Comparison of ENCODE assay signal across 9 mouse cellular contexts in the genomic region with DNA sequence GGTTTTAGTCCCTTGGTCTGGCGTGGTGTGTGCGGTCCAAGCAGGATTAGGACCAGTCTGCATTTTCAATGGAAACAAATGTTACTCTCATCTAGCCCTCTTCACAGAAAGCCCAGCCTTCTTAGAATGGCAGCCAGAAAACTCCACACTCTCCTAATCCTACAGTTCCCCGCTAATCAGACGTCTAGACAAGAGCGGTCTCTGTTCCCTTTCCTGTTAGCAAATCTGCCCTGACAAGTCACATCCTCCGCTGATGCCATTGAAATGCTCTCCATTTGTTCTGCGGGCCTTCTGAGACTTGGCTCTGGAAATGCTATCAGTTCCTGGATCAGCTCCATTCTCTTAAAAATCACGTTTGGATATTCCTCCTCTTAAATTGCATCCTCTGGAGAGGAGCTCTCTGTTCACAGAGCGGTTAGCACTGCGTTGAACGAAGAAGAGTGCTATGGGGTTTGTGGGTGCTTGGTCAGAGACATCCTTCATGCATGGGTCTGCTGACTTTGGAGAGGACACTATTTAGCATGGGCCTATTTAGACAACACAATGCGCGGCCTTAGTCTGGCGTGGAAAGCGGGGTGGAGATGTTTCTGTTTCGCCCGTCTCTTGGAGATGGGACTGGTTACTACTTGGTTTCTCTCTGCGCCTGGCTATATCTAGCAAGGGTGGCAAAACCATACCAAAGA. TPM values are rescaled to one million over a fixed set of nuclear protein-coding genes. Genes with fewer than 3 reads are reported as not detected.
DNase-seq lines count a peak whose midpoint lies in the region; ATAC-seq lines count a peak whose summit lies in the region.
"Had no signal": no experiment of that assay in that cellular context is flagged by ENCODE, and none has a peak within 500 bp of the region (broad histone marks: within the 10 kb centered on the region; RNA-seq: fewer than 3 reads in every experiment).

No protein-coding gene starts in this region.

- peak overlapping the region; percentile 18 for H3K4me2 ChIP-seq in midbrain, embryonic 15.5 days

- H3K4me3 ChIP-seq in forebrain, embryonic 10.5 days = no peak overlapping the region
- H3K4me3 ChIP-seq in midbrain, embryonic 15.5 days = no peak overlapping the region

- ATAC-seq in midbrain, embryonic 15.5 days (replicated peaks) = peak; percentile 73

- H3K27me3 ChIP-seq in forebrain, embryonic 10.5 days (ENCODE audit: poor library complexity, severe bottlenecking) = no peaks in the 10 kb centered on the region
- H3K27me3 ChIP-seq in midbrain, embryonic 15.5 days (replicated peaks) = peaks cover 6% of the 10 kb centered on the region; the same call in 1 of the 2 replicates

- 74% methylated on average over 18 of the region's 18 CpGs for WGBS in forebrain, embryonic 10.5 days
- WGBS in midbrain, embryonic 15.5 days = 43% methylated on average over 18 of the region's 18 CpGs

- peaks cover 46% of the 10 kb centered on the region for H3K4me1 ChIP-seq in forebrain, embryonic 10.5 days
- H3K4me1 ChIP-seq in midbrain, embryonic 15.5 days = peaks cover 19% of the 10 kb centered on the region; the same call in 1 of the 2 replicates

- no peak overlapping the region for H3K9ac ChIP-seq in midbrain, embryonic 15.5 days

- no peaks in the 10 kb centered on the region for H3K9me3 ChIP-seq in forebrain, embryonic 10.5 days
- no peaks in the 10 kb centered on the region for H3K9me3 ChIP-seq in midbrain, embryonic 15.5 days

- H3K27ac ChIP-seq in forebrain, embryonic 10.5 days = peak overlapping the region; percentile 76; the same call in 1 of the 2 replicates
- peak overlapping the region; percentile 51 for H3K27ac ChIP-seq in midbrain, embryonic 15.5 days

- intact Hi-C loops in heart, postnatal 25 days (cut with DNase I) = loop anchor here (2.0 kb wide), 1 partner anchor 21 kb away; a partner anchor contains a TSS

- peak; percentile 55 for DNase-seq in kidney, postnatal 10 days
- DNase-seq in kidney, adult 11 months = no peak
- no peak for DNase-seq in forebrain, embryonic 10.5 days (ENCODE audit: extremely low spot score, low spot score)
- peak; percentile 29 for DNase-seq in heart, postnatal 25 days (ENCODE audit: low spot score)
- no peak for DNase-seq in testis, postnatal 14 days (ENCODE audit: low spot score)
- no peak for DNase-seq in thymus, postnatal 36 days
- no peak for DNase-seq in adrenal gland, postnatal 14 days
- DNase-seq: thymus, postnatal 14 days had no signal

- no peaks in the 10 kb centered on the region for H3K36me3 ChIP-seq in forebrain, embryonic 10.5 days (replicated peaks)
- no peaks in the 10 kb centered on the region for H3K36me3 ChIP-seq in midbrain, embryonic 15.5 days (replicated peaks)

RNA-seq across cellular contexts. Expression of a gene that starts 21.8 kb away (rescaled TPM):
- 27.5 and 29.2 TPM in 2 replicates for polyA plus RNA-seq in forebrain, embryonic 10.5 days (2016; fragmentation: Nextera tagmentation; extraction: Ambion mirVana)
- 10 to 100 TPM; 35.8 to 50.2 TPM for total RNA-seq in heart, postnatal 25 days (2021)
- 11.4 and 12.9 TPM in 2 replicates for polyA plus RNA-seq in midbrain, embryonic 15.5 days (2015; fragmentation: Nextera tagmentation; extraction: Ambion mirVana)
- total RNA-seq in adrenal gland, postnatal 14 days (2021) = 16.0 and 17.8 TPM in 2 replicates

Comparison
In these comparisons a context has a peak if more than half of its experiments do, and no peak if none do; other contexts are left out.
1. DNase-seq: peak in kidney, postnatal 10 days (single experiment) and heart, postnatal 25 days (single experiment); none in kidney, adult 11 months (single experiment), forebrain, embryonic 10.5 days (single experiment), testis, postnatal 14 days (single experiment), thymus, postnatal 36 days (0 of 2) and adrenal gland, postnatal 14 days (single experiment).